Mouse (Mus musculus) retina, embryonic 14.5 days (tissue): ENCODE data around the gene Xpo4.
"Not testable (repeated sequence)": the region's sequence is repeated elsewhere in the genome, so short reads cannot be mapped to it uniquely, and the experiment has no call there.

ENCODE experiments used
- DNase-seq: peaks from one replicate; pipeline ENCODE4 v3.0.0-alpha.2; 2015; ENCODE audit warnings: low spot score

Xpo4 gene

DNA sequence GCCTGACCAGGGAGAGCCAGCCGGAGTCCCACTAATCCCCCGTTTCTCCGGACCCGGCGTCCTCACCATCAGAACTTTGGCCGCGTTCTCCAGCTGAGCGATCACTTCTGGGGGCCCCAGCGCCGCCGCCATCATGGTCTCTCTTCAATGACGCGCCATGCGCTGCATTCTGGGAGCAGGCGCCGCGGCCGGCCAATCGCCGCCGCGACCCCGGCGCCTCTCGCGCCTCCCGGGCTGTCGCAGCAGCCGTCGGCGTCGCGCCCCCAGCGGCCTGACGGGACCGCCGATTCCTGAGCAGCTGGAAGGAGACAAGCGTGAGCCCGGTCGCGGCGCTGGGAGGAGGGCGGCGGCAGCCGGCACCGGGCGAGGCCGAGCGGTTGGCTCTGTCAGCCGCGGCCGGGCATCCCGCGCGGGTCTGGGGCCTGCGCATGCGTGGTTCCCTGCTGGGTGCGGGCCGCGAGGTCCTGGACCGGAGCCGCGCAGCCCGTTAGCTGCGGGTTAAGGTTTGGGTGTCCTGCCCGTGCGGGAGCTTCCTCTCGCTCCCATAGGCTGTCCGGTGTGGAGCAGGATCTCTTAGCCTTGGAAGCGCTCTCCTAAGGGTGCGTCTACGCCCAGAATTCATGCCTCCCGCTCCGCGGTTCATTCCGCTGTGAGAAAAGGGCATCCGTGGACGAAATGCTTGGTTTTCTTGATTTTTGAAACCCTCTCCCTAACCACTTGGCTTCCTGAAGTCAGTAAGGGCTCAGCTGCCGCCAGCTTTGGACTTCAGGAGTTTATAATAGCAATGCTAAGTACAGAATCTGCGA lies at the start of gene Xpo4:
TSS of gene Xpo4 (minus strand) at position 609 of the 806 bp plus-strand sequence.
- peak; percentile 90 for DNase-seq

DNA sequence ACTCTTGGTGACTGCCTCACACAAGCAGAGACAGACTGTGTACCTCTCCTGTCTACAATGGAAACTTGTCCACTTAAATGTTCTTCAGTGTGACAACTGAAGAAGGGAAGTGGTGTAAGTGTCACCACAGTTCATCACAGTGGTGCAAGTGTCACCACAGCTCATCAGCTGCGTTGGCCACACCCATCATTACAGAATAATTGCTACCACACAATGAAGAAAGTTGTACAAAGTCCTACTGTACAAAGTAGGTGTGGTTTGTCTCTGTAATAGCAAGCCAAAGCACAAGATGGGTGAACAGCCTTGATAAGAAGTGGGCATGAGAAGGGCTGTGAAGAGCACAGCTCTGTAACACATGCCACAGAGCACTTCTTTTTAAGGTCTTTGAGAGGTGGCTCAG lies 47.7 kb upstream of the Xpo4 start:
- no peak for DNase-seq

DNA sequence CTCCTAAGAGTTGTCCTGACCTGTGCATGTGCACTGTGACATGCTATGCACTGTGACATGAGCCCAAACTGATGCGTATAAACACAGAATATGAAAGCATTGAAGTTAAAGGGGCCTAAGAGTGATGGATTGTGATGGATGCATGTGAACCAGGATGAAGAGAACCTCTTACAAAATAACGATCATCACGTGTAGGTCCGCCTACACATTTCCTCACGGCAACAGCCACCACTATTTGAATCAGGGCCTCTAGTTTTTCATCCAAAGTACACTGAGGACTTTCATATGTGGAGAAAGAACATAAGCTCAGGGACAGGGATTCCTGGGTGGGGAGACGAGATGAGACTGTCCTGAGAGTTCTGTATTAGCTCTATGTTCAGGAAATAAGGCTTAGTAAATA lies 45.8 kb upstream of the Xpo4 start:
- DNase-seq: no peak

DNA sequence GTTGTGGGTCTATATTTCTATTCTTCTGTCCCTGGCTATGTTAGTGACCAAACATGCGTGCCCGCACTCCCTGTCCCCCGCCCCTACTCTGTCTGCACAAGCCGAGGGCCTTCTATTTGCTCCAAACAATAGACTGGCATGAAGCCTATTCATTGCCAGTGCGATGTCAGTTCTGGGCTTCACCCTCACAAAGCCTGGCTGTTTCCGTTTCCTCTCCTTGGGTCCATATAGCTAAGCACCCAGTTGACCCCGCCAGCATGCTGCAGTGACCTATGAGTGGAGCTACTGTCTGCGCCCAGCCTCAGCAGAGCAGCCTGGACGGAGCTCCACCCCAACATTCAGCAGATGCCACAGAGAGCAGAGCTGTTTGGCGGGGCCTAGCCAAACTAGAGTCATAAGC lies 43.9 kb upstream of the Xpo4 start:
- DNase-seq: peak; percentile 62

DNA sequence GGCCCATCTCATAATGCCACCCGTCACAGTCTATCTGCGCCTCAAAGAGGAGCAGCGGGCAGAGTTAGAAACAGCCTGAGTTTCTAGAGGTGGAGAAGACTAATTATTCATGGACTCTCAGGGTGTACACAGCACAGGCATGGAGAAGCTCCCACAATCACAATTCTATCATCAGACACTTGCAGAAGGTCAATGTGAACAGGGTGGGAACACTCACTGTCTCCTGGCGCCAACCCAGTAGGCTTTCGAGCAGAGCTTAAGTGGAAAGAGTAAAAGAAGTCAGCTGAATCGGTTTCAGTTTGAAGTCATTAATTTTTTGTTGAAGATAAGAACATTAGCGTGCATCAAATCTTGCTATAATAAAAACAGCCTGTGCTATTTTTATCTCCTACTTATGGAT lies 43.4 kb upstream of the Xpo4 start:
- no peak for DNase-seq

DNA sequence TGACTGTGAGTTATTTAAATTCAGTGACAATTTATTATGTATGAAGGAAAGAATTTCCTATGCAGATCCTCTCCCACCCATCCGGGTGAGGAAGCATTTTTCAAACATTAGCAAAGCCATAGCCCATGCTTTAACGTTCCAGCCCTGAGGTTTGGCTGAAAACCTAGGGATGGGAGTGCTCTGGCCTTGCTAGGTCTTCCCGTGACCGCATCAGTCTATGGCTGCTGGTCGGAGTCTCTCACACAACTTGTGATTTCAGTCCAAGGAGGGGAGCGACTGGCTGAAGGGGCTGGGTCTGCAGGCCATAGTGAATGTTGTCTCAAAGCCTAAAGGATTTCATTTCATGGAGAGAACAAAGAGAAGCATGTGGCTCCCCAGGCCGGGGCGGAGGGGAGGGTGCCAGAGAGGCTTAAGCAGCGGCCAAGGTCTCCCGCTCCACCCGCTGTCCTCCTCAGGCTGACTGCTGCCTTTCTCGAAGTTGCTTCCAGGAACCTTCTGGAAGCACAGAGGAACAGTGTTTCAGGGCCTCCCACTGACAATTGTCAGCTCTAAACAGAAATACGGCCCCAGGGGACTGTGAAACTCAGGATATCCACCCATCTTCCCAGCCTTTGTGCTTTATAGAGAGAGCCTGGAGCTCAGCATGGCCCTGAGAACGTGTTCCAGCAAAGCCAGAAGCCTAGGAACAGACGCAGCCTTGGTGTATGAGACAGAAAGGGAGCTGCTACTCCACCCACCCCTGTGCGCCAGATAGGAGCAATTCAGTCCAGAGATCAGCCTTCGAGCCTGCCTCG lies 42.1 kb upstream of the Xpo4 start:
- DNase-seq: no peak

DNA sequence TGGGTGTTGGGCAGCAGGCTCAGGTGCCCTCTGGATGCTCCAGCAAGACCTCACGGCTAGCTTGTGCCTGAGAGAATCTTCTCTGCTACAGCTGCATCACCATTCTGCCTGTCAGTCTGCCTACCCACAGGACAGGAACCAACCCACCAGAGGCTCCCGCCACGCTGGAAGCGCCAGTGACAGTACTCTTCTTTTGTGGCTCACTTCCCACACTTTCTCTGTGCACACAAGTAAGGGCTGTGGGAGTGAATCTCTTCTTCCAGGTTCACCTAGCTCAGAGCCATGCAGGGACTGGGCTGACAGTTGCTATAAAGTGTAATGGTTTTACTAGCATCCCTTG lies 41.5 kb upstream of the Xpo4 start:
- no peak for DNase-seq

DNA sequence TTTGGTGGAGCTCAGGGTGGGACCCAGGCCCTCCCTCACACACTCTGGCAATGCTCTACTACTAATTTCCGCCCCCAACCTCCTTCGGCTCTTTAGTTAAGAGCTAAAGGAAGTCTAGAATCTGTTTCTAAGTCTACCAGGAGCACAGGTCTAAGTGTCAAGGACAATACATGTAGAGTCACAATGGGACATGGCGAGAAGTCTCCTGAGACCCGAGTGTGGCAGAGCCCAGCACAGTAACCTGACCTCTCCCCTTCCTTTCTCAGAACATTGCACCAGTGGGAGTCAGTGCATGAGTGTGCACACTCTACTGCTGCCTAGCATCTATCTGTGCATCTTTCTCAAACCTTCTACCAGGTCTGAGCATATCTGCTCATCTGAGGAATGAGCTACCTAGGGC lies 40.5 kb upstream of the Xpo4 start:
- DNase-seq: no peak

DNA sequence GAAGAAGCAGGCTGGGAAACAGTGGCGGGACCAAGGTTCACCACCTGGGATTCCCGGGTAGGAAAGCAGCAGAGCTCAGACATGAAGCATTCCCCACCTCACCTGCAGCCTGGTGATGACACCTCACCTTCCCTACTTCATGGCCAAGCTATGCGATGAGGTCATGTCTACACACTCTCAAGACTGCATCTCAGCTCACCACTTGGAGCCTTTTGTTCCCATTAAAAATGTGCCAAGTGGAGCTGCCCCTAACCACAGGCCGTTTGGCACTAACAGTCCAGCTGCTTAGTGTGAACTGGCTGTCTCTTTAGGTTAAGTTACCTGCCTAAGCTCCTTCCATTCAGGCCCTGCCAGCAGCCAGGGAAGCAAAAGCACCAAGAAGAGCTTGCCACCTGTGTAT lies 39.8 kb upstream of the Xpo4 start:
- DNase-seq: no peak

DNA sequence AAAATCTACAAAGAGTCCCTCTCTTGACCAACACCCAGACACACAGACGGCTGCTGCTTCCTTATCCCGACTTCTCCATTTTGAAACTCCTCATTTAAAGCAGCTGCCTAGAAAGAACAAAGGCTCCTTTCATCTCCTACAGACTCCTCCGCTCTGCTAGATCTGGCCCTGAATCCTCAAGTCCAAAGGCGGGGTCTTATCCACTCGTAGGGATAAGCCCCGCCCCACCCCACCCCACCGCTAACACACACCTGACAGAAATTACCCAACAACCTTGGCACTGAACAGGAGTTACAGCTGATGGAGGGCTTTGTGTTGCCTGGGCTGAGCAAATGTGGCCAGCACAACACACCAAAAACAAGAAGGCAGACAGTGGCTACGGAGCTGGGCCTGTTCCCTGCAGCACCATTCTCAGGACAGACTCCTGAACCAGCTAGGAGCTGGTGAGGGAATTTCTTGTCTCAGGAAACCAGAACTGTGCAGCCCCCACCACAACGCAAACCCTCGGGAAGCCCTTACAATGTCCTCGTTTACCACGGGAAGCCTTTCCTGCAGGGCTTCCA lies 36.8 kb upstream of the Xpo4 start:
- no peak for DNase-seq

DNA sequence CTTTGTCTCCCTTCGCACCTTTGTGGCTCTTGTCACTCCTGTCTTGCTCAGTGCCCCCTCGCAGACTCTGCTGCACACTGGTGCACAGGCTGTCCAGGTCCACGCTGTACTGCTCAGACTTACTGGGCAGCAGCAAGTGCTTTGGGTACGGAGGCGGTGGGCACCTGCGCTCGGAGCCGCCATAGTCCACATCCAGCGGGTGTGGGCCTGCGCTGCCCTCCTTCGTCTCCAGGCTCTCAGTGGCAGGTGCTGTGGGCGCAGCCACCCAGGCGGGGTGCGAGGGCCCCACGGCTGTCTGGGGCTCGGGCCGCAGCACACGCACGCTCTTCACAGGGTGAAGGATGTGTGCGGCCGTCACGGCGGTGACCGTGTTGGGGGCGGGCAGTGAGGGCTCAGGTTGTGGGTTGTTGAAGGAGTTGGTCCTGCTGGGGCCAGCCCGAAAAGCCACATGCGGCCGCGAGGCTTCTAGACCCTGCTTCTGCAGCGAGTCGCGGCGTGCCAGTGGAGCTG lies 34.3 kb upstream of the Xpo4 start:
- DNase-seq: no peak

DNA sequence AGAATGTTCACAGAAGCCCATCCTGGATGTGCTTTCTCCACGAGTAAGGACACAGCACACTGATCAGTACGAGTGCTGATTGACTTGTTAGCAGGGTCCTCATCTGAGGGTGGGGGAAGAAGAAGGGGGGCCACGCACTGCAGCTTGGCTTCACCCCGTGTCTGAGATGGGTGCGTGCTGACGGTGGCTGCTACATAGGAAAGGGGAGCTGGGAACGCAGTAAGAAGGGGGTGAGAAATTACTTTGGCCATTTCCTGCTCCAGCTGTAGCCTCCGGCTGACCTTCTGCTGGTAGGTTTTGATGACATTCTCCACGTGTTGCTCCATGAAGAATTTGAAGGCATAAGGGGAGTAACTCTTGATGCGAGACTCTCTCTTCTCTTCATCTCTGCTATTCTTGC lies 33.8 kb upstream of the Xpo4 start:
- no peak for DNase-seq

DNA sequence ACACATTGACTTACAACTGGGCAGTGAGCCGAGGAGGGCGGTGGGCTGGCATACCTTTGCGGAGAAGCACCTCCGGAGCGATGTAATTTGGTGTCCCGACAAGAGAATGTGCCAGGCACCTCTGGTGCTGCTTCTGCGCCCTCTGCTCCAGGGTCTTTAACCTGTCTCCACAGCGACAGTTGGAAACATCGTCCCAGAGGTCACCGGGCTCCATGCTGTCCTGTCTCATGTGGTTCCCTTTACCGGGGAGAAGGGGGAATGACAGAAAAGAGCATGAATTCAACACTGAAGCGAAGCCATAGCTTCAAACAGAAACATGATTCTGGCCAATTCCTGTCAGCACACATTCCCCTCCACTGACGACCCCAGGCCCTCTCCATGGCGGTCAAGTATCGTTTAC lies 30.8 kb upstream of the Xpo4 start:
- DNase-seq: no peak

DNA sequence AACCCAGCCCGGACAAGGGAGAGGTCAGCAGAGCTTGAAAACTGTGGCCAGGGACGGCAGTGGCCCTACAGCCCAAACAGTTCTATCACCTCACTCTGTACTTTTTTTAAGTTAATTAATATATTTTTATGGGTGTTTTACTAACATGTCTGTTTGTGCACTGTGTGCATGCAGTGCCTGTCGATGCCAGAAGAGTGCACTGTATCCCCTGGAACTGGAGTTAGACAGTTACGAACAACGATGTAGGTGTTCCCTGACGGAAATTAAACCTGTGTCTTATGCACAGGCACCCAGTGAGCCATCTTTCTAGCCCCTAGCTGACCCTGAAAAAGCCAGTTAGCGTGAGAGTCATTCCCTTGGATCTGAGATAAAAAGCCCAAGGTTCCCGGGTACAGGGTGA lies 30.3 kb upstream of the Xpo4 start:
- DNase-seq: no peak

DNA sequence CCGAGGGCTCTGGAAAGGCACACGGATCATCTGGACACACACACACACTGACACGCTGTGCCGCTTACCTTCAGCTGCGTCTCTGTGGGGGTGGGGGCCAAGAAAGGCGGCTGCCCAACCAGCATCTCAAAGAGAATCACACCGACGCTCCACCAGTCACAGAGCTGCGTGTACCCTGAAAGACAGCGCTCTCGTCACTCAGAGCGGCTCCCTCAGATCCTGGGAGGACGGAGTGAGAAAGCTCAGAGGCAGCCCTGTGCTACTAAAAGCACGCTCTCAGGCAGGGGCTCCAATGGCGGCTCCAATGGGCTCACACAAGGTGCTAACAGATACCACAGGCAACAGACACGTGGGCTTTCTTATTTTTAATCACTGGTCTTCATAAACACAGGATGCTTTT lies 29.0 kb upstream of the Xpo4 start:
- DNase-seq: no peak

DNA sequence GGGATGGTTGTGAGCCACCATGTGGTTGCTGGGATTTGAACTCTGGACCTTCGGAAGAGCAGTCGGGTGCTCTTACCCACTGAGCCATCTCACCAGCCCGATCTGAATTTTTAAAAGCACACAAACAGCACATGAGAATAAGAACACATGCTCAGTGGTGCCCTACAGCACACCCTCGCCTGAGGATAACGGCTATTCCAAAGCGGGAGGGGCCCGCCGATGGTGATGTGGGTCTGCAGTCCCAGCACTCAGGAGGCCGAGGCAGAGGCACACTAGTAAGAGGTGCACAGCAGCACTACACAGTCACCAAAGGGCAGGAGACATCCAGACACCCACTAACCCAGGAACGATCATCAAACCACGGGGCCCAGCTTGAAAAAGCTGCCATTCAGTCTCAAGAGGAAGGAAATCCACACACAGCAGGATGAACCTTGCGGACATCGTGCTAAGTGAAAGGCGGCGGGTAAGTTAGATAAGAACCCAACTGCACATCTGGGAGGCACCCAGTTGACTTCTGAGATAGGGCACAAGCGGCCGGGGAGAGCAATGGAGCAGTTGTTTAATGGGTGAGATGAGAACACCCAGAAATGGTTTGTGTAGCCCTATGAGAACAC lies 27.4 kb upstream of the Xpo4 start:
- DNase-seq: no peak

DNA sequence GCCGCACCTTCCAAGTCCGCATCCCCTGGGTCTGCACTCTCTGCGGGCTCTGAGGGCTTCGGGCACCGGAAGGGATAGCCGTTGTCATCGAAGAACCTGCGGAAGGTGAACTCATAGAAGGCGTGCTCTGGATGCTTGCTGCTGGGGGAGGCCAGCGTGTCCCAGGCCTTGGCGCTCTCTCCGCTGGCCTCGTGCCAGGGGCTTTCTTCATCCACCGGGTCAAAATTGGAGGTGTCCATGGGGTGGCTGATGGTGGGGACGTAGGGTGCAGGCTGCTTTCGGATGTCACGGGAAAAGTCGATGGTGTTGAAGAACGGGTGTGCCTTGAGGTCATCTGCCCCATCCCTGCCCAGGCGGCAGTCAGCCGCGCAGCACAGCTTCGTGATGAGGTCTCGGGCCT lies 26.1 kb upstream of the Xpo4 start:
- no peak for DNase-seq

DNA sequence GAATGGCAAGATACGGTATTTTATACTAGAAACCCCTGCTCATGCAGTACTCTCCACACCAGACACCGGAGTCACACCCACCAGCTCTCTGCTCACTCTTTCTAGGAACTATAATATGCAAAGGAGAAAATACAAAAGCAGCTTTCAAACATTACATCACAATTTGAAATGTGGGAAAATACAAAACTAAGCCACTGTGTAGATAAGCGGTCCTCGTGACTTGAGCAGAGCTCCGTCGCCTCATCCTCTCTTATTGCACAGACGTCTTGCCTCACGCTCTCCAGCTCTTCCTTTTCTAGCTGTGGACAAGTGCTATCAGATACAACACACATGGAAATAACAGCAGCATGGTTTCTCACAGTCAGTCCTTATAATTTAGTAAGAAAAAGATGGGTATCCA lies 25.5 kb upstream of the Xpo4 start:
- DNase-seq: no peak

DNA sequence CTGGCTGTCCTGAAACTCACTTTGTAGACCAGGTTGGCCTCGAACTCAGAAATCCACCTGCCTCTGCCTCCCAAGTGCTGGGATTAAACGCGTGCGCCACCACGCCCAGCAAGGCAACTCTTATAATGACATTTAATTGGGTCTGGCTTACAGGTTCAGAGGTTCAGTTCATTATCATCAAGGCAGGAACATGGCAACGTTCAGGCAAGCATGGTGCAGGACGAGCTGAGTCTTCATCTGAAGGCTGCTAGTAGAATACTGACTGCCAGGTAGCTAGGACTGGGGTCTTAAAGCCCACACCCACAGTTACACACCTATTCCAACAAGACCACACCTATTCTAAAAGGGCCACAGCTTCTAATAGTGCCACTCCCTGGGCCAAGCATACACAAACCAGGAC lies 22.8 kb upstream of the Xpo4 start:
- not testable (repeated sequence) for DNase-seq

DNA sequence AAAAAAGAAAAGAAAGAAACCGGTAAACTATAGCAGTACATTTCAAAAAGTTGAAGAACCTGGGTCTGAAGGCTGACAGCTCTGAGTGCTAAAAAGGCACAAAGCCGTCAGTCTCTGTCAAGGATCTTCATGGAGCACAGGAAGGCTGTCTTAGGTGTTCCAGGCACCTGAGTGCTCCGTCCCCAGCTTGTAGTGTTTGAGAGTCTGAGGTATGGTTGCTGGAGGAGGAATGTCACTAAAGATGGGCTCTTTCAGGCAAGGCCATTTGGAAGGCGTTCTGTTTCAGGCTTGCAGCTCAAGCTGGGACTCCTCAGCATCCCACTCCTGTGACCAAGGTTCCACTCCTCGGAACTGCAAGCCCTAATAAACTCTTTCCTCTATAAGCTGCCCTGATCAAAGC lies 22.2 kb upstream of the Xpo4 start:
- no peak for DNase-seq

DNA sequence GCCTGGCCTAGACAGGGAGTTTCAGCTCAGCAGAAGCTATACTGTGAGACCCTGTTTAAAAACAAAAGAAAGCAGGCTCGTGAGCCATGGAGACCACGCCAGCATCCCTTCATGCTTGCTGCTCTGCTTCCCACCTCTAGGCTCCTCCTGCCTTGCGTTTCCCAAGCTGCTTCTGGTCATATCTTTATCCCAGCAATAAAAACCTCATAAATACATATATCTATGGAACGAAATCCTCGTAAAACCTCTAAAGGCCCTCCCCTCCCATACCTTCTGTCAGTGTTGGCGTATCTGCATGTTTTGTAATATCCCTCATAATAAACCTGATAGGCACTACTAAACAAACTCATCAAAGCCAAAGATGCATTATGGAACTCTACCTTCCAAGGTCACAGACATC lies 21.4 kb upstream of the Xpo4 start:
- no peak for DNase-seq

DNA sequence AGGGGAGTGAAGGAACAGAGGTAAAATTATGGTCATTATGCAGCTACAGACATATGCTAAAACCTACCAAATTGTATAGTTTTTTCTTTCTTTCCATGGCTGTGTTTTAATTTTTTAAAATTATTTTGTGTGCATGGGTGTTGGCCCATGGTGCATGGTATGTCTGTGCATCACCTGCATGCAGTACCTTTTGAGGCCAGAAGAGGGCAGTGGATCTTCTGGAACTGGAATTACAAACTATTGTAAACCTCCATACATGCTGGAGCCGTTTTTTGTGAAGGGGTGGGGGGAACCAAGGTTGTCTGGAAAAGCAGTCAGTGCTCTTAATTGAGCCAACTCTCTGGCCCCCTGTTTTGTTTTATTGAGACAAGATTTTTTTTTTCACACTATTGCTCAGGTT lies 19.3 kb upstream of the Xpo4 start:
- peak; percentile 69 for DNase-seq

DNA sequence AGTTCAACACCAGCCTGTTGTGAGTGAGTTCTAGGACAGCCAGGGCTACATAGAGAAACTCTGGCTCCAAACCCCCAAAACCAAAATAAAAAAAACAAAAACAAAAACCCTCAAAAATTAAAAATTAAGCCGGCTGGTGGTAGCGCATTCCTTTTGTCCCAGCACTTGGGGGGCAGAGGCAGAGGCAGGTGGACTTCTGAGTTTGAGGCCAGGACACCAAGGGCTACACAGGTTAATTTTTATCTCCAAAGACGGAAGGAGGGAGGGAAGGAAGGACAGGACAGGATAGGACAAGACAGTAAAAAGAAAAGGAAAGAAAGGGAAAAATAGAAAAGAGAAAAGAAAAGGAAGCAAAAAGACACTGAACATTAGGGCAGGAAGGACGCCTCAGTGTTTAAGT lies 17.5 kb upstream of the Xpo4 start:
- no peak for DNase-seq
